Mouse (Mus musculus) olfactory bulb, adult 2 months (tissue): Measurements from ENCODE around the gene Rpusd2. TPM values are rescaled to one million over a fixed set of nuclear protein-coding genes. Genes with fewer than 3 reads are reported as not detected.

Source experiments
- H3K27ac ChIP-seq: fragments of 200-500 bp; 2 replicates; pipeline ENCODE4 v1.5.1; 2012; ENCODE audit warnings: low read depth, low read length; ENCODE audit not compliant: insufficient read depth
- H3K4me1 ChIP-seq: fragments of 200-500 bp; 2 replicates; pipeline ENCODE4 v1.6.1; 2012; ENCODE audit warnings: low read length; ENCODE audit not compliant: control insufficient read depth, insufficient read depth
- H3K4me3 ChIP-seq: fragments of 200-500 bp; 2 replicates; pipeline ENCODE4 v1.5.1; 2012; ENCODE audit warnings: mild to moderate bottlenecking, low read depth, low read length, moderate library complexity; ENCODE audit not compliant: insufficient read depth
- CTCF ChIP-seq: fragments of 200-500 bp; IDR thresholded peaks from 2 replicates; pipeline ENCODE4 v1.5.1; 2012; ENCODE audit warnings: low read depth, mild to moderate bottlenecking, low read length, moderate library complexity; ENCODE audit not compliant: insufficient read depth
- POLR2A ChIP-seq: fragments of 200-500 bp; IDR thresholded peaks from 2 replicates; pipeline ENCODE4 v1.6.1; 2012; ENCODE audit warnings: mild to moderate bottlenecking, low read depth, low read length, moderate library complexity; ENCODE audit not compliant: insufficient read depth
- WGBS: fragments of 180-500 bp; shearing (Covaris S2); methylation state at CpG from one replicate; pipeline ENCODE4 v1.1.7; 2018; 5-methylcytosine and 5-hydroxymethylcytosine counted together
- polyA plus RNA-seq: library from polyadenylated mRNA; stranded (reverse); fragments of >200 nt; gene quantifications from 2 replicates; pipeline ENCODE4 v1.2.4, GENCODE M21; 2012; ENCODE audit warnings: low replicate concordance; ENCODE audit not compliant: missing spikeins, insufficient read depth, insufficient read length

Rpusd2 gene
- polyA plus RNA-seq, 1 experiment, result not detected

DNA sequence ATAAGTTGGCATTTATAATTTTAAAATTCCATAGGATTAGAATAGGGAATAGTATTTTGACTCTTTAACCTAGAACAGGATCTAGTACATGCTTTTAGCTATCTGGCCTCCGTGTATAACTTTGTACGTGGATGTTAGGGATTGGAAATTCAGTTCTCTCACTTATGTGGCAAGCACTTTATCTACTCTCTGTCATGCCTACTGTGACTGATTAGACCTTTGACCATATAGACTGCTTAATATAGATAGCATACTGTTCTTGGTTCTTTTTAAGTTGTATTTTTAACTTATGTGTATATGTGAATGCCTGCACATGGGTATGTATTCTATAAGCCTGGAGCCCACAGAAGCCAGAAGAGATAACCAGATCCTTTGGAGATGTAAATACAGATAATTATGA lies 25.5 kb downstream of the Rpusd2 start:
- Histone ChIP-seq H3K27ac (no peak overlapping the region), H3K4me1 (no peaks in the 10 kb centered on the region), H3K4me3 (no peak overlapping the region)
- WGBS, result 100% methylated on average over 2 of the region's 2 CpGs
- TF ChIP-seq CTCF, result no peak
- TF ChIP-seq POLR2A, result no peak

GRCm38 (mm10) chr2:119072397-119072796 lies 37.8 kb downstream of the Rpusd2 start:
- TF ChIP-seq POLR2A (no peak), CTCF (no peak)
- H3K27ac ChIP-seq, result no peak overlapping the region
- 91% methylated on average over 4 of the region's 4 CpGs for WGBS
- no peak overlapping the region for H3K4me3 ChIP-seq
- H3K4me1 ChIP-seq, result no peaks in the 10 kb centered on the region

- H3K27ac ChIP-seq, result no peak overlapping the region
- 90% methylated on average over 2 of the region's 2 CpGs for WGBS
Measured at GRCm38 (mm10) chr2:119086156-119086555, 51.6 kb downstream of the Rpusd2 start.

More at GRCm38 (mm10) chr2:119086156-119086555, 51.6 kb downstream of the Rpusd2 start:
- H3K4me3 ChIP-seq, result no peak overlapping the region
- no peaks in the 10 kb centered on the region for H3K4me1 ChIP-seq
- TF ChIP-seq POLR2A (no peak), CTCF (no peak)

Other genes with a start within 250 kb of the Rpusd2 start
- not detected in 2 replicates for gene Knstrn, start 220.8 kb upstream of the Rpusd2 start, polyA plus RNA-seq
- gene Ivd, start 172.8 kb upstream of the Rpusd2 start, polyA plus RNA-seq, result 83.0 TPM in 1 of 2 replicates, not detected in the other
- not detected in 2 replicates for gene Bahd1, start 134.4 kb upstream of the Rpusd2 start, polyA plus RNA-seq
- gene Chst14, start 108.3 kb upstream of the Rpusd2 start, polyA plus RNA-seq, result not detected in 2 replicates
- gene Ccdc32, start 5.4 kb upstream of the Rpusd2 start, polyA plus RNA-seq, result not detected in 2 replicates
- not detected in 2 replicates for gene Knl1, start 12.3 kb downstream of the Rpusd2 start, polyA plus RNA-seq
- not detected in 2 replicates for gene Rad51, start 78.0 kb downstream of the Rpusd2 start, polyA plus RNA-seq
- gene Rmdn3, start 122.2 kb downstream of the Rpusd2 start, polyA plus RNA-seq, result not detected in 2 replicates
- gene Gchfr, start 133.0 kb downstream of the Rpusd2 start, polyA plus RNA-seq, result not detected in 2 replicates
- not detected in 2 replicates for gene Gm14137, start 139.7 kb downstream of the Rpusd2 start, polyA plus RNA-seq
- not detected in 2 replicates for gene Zfyve19, start 173.8 kb downstream of the Rpusd2 start, polyA plus RNA-seq
- not detected in 2 replicates for gene Dnajc17, start 174.0 kb downstream of the Rpusd2 start, polyA plus RNA-seq
- not detected in 2 replicates for gene Ppp1r14d, start 195.1 kb downstream of the Rpusd2 start, polyA plus RNA-seq
- gene Spint1, start 202.6 kb downstream of the Rpusd2 start, polyA plus RNA-seq, result not detected in 2 replicates
- not detected in 2 replicates for gene Rhov, start 236.5 kb downstream of the Rpusd2 start, polyA plus RNA-seq